Mouse (Mus musculus) liver, embryonic 14.5 days (tissue): ENCODE measurements at regions not wholly inside any gene's neighbourhood (a gene's known extent, or its start where the extent isn't known, plus 50 kb on each side); places are given as distances from the start of the nearest gene placed in this dataset.

Experiments used
- ATAC-seq: fragments of 200-750 bp; cut with Nextera tagmentation; 2 replicates; pipeline ENCODE4 v1.8.0; 2017; ENCODE audit warnings: moderate number of reproducible peaks, mild to moderate bottlenecking, moderate library complexity; ENCODE audit not compliant: insufficient read depth
- DNase-seq, 3 experiments: peaks; one replicate each; pipeline ENCODE4 v3.0.0-alpha.2; 2012 to 2013; ENCODE audit warnings: low read depth in 3 of 3, low spot score in 3 of 3
- H3K27ac ChIP-seq: fragments of 300-500 bp; sonication (generic); 2 replicates; pipeline ENCODE4 v1.5.1; 2014; ENCODE audit warnings: moderate library complexity, mild to moderate bottlenecking, control low read depth, inconsistent platforms
- H3K27me3 ChIP-seq: fragments of 300-500 bp; sonication (generic); 2 replicates; pipeline ENCODE4 v1.6.1; 2014; ENCODE audit warnings: mild to moderate bottlenecking, low read length, moderate library complexity; ENCODE audit not compliant: control insufficient read depth, insufficient read depth
- H3K36me3 ChIP-seq: fragments of 300-500 bp; sonication (generic); replicated peaks from 2 replicates; pipeline ENCODE4 v1.6.1; 2014; ENCODE audit warnings: low read depth; ENCODE audit not compliant: control insufficient read depth, insufficient read depth
- H3K4me1 ChIP-seq, 2 experiments: fragments of 200-500 bp in 1 of 2; fragments of 300-500 bp in 1 of 2; sonication (generic) in 1 of 2; replicated peaks; 2 replicates each; pipeline ENCODE4 v1.6.1; 2012 to 2014; ENCODE audit warnings: antibody characterized with exemption in 1 of 2, inconsistent platforms in 1 of 2, low read length in 1 of 2; ENCODE audit not compliant: control insufficient read depth in 2 of 2, insufficient read depth in 2 of 2
- H3K4me2 ChIP-seq: fragments of 300-500 bp; sonication (generic); 2 replicates; pipeline ENCODE4 v1.6.1; 2014; ENCODE audit warnings: low read depth, mild to moderate bottlenecking, control low read depth, moderate library complexity
- H3K4me3 ChIP-seq, 2 experiments: fragments of 200-500 bp in 1 of 2; fragments of 300-500 bp in 1 of 2; sonication (generic) in 1 of 2; 2 replicates each; pipeline ENCODE4 v1.5.1; 2012 to 2014; ENCODE audit warnings: low read depth in 2 of 2, low read length in 2 of 2, mild to moderate bottlenecking in 2 of 2, control low read depth in 1 of 2, inconsistent platforms in 1 of 2, moderate library complexity in 1 of 2; ENCODE audit not compliant: insufficient read depth in 1 of 2
- H3K9ac ChIP-seq: fragments of 300-500 bp; sonication (generic); replicated peaks from 2 replicates; pipeline ENCODE4 v1.6.1; 2014; ENCODE audit warnings: mild to moderate bottlenecking, control low read depth, moderate library complexity
- H3K9me3 ChIP-seq: fragments of 300-500 bp; sonication (generic); 2 replicates; pipeline ENCODE4 v1.6.1; 2016; ENCODE audit warnings: low read length, mixed read lengths; ENCODE audit not compliant: control insufficient read depth
- CTCF ChIP-seq: IDR thresholded peaks from 2 replicates; pipeline ENCODE4 v1.5.1; 2016; ENCODE audit warnings: antibody characterized with exemption, low read depth, control low read depth
- EP300 ChIP-seq: IDR thresholded peaks from 2 replicates; pipeline ENCODE4 v1.6.1; 2016; ENCODE audit warnings: antibody characterized with exemption, low read depth
- WGBS: fragments of 180-500 bp; shearing (Covaris S2); extraction: QIAGEN DNeasy Blood & Tissue Kit; methylation state at CpG from one replicate; pipeline ENCODE4 v1.1.7; 2014; ENCODE audit not compliant: insufficient replicate concordance; 5-methylcytosine and 5-hydroxymethylcytosine counted together

DNA sequence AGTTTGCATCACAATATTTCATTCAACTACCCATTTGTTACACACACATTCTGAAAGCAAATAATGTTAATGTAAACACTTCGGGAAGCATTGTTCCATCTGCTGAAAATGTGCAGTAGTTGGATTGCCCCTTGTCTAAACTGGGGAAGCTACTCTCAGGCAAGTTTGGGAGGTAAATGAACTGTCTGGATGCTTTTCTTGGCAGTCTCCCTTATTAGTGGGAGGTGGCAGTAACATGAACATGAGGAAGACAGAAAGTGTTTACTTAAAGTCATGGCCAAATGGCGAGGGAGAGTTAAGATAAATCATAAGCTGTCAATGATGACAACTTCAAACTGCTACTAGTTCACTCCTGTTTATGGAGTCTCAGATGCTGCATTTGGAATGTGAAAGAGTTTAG, 332.0 kb downstream of the Osr1 start:
- no peak for TF ChIP-seq CTCF
- TF ChIP-seq EP300, result no peak
- Histone ChIP-seq H3K36me3 (no peaks in the 10 kb centered on the region), H3K4me1 (no peaks in the 10 kb centered on the region), H3K27ac (no peak overlapping the region), H3K4me3 (no peak overlapping the region), H3K9ac (no peak overlapping the region), H3K27me3 (no peaks in the 10 kb centered on the region), H3K4me2 (no peak overlapping the region), H3K9me3 (no peaks in the 10 kb centered on the region)
- DNase-seq (no peak), ATAC-seq (no peak)
- 50% methylated on average over 2 of the region's 2 CpGs for WGBS

- Histone ChIP-seq H3K4me3 (no peak overlapping the region), H3K27ac (no peak overlapping the region), H3K9ac (no peak overlapping the region), H3K9me3 (no peaks in the 10 kb centered on the region), H3K36me3 (no peaks in the 10 kb centered on the region), H3K27me3 (no peaks in the 10 kb centered on the region), H3K4me2 (no peak overlapping the region), H3K4me1 (no peaks in the 10 kb centered on the region)
- DNase-seq (no peak), ATAC-seq (no peak)
- TF ChIP-seq EP300 (no peak), CTCF (no peak)
- WGBS, result 53% methylated on average over 2 of the region's 2 CpGs
Measured at GRCm38 (mm10) chr12:9903702-9904231, 333.9 kb downstream of the Osr1 start.

GRCm38 (mm10) chr12:9912333-9912732, 342.4 kb downstream of the Osr1 start:
- no peak for TF ChIP-seq EP300
- no peak for TF ChIP-seq CTCF
- Histone ChIP-seq H3K9me3 (no peaks in the 10 kb centered on the region), H3K27ac (no peak overlapping the region), H3K4me1 (no peaks in the 10 kb centered on the region), H3K9ac (no peak overlapping the region), H3K4me2 (no peak overlapping the region), H3K27me3 (no peaks in the 10 kb centered on the region), H3K36me3 (no peaks in the 10 kb centered on the region), H3K4me3 (no peak overlapping the region)
- DNase-seq (no peak), ATAC-seq (no peak)

DNA sequence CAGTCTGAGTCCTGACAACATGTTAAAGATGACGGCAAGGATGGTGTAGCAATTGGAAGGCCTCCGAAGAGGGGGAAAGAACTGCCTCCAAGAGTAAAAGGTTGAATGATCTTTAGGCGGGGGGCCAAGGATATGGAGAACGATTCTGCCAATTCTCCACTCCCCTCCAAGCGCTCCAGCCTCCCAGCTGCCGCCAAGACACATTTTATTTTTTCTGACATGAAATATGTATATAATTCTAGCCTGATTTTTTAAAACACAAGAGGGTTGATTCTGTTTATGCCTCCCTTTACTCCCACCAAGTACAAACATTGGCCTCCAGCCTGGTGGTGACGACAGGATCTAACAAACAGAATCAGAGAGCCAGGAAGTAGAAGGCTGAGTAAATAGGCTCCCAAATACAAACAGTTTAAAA, 345.8 kb downstream of the Osr1 start:
- Histone ChIP-seq H3K4me1 (no peaks in the 10 kb centered on the region), H3K27ac (no peak overlapping the region), H3K27me3 (no peaks in the 10 kb centered on the region), H3K9me3 (no peaks in the 10 kb centered on the region), H3K4me3 (no peak overlapping the region), H3K36me3 (no peaks in the 10 kb centered on the region), H3K9ac (no peak overlapping the region), H3K4me2 (no peak overlapping the region)
- no peak for DNase-seq
- 69% methylated on average over 7 of the region's 7 CpGs for WGBS
- no peak for ATAC-seq
- no peak for TF ChIP-seq EP300
- no peak for TF ChIP-seq CTCF

DNA sequence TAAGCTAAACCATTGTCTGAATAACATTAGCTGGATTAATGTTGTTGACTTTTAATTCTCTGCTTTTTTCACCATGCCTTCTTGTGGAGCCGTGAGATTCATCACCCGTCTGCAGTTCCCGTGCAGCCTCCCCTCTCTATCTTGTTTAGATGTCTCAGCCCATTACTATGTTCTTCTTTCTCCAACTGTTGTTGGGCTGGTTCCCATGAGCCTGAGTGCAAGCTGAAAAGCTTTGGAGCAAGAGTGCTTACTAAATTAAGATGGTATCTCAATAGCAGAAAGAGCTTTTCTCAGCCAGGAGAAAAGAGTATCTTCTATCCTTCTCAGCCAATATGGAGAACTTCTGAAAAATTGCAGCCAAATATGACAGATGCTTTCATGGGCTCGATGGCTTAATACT, 348.1 kb downstream of the Osr1 start:
- 52% methylated on average over 4 of the region's 4 CpGs for WGBS
- H3K36me3 ChIP-seq, result no peaks in the 10 kb centered on the region
- no peak for ATAC-seq
- H3K4me2 ChIP-seq, result no peak overlapping the region
- no peak overlapping the region for H3K4me3 ChIP-seq
- no peak for DNase-seq
- no peak overlapping the region for H3K9ac ChIP-seq
- H3K27ac ChIP-seq, result no peak overlapping the region
- H3K9me3 ChIP-seq, result no peaks in the 10 kb centered on the region
- no peaks in the 10 kb centered on the region for H3K4me1 ChIP-seq
- H3K27me3 ChIP-seq, result no peaks in the 10 kb centered on the region
- TF ChIP-seq EP300 (no peak), CTCF (no peak)
